Mouse (Mus musculus) adrenal gland, adult 2 months (tissue): ENCODE results near the gene Slc12a3. TPM values are rescaled to one million over a fixed set of nuclear protein-coding genes. Genes with fewer than 3 reads are reported as not detected.
"Not testable (repeated sequence)": the region's sequence is repeated elsewhere in the genome, so short reads cannot be mapped to it uniquely, and the experiment has no call there.

Source experiments
- DNase-seq: peaks from one replicate; pipeline ENCODE4 v3.0.0; 2021
- microRNA-seq, 2 experiments: library from miRNA; unstranded; fragments of <30 nt; microRNA quantifications; one replicate each; pipeline ENCODE4 v1.2.0; 2021
- polyA plus RNA-seq: library from polyadenylated mRNA; depleted of rRNA; stranded (reverse); fragments of >200 nt; gene quantifications from 2 replicates; pipeline ENCODE4 v1.2.3, GENCODE M21; 2012; rRNA removed
- total RNA-seq, 2 experiments: library from RNA; stranded (reverse); gene quantifications; 2 replicates each; pipeline ENCODE4 v1.2.3; 2021

The Slc12a3 gene
- total and polyA plus RNA-seq, 3 experiments = 0.12 TPM; not detected in 2

DNA sequence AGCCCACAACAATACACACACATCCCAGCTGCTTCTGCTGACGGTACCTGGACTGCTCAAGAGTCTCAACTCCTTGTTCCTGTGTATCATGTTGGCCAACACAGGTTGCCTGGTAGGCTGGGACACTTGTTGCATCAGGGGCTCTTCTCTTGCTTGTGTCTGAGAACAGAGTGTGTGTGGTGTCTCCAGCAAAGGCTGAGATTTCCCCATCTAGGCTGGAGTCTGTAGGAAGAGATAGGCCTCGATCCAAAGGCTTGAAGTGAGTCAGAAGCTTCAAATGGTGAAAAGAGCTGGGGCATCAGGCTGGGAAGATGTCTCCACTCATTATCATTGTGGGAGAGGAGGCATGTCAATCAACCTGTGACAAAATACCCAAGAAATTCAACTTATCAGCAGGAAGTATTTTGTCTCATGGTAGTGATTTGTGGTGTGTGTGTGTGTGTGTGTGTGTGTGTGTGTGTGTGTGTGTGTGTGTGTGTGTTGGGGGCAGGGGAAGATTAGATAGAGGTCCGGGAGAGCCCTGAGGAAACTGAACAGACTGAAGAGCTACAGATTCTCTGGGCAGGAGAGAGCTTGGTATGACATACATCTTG lies 70.5 kb downstream of the Slc12a3 start:
- DNase-seq = no peak

DNA sequence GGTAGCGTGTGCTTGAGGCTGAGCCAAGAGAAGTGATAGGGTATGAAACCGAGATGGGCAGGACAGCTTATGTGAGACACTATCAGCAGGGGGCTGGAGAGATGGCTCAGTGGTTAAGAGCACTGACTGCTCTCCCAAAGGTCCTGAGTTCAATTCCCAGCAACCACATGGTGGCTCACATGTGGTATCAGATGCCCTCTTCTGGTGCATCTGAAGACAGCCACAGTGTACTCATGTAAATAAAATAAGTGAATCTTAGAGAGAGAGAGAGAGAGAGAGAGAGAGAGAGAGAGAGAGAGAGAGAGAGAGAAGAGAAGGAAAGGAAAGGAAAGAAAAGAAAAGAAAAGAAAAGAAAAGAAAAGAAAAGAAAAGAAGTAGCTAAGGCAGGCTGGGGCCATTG lies 71.0 kb downstream of the Slc12a3 start:
- DNase-seq = not testable (repeated sequence)

GRCm38 (mm10) chr8:94408443-94409080 lies 79.6 kb downstream of the Slc12a3 start:
- no peak for DNase-seq

GRCm38 (mm10) chr8:94409523-94409922 lies 80.5 kb downstream of the Slc12a3 start:
- DNase-seq = no peak

- DNase-seq = no peak
These were observed 83.5 kb downstream of the Slc12a3 start for GRCm38 (mm10) chr8:94412518-94412917.

- no peak for DNase-seq
These were observed 84.5 kb downstream of the Slc12a3 start for GRCm38 (mm10) chr8:94413509-94413908.

DNA sequence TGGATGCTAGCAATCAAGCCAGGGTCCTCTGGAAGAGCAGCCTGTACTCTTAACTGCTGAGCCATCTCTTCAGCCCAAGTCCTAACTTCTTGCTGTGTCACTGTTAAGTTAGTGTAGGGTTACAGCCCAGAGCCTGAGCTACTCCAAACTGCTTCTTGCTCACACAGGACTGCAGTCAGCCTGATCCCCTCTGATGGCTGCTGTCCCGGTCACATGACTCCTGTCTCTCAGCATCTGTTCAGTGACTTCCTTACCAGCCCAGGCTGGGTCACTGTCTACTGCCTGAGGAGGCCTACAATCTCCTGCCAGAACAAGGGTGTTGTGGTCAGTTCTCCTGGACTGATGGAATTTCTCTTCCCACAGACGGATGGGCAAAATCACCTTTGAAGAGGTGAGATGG lies 86.2 kb downstream of the Slc12a3 start:
- no peak for DNase-seq

Small RNA genes within 50 kb of the gene (microRNA-seq; reads per million reads assigned to microRNA genes)
- 23.5 to 35.1 reads per million in 2 experiments for gene Mir138-2

Other genes with a start within 250 kb of the Slc12a3 start
- gene Bbs2, start 230.3 kb upstream of the Slc12a3 start, total RNA-seq = 10 to 100 TPM; 17.1 to 18.1 TPM
- 26.5 and 31.0 TPM in 2 replicates for gene Bbs2, start 230.3 kb upstream of the Slc12a3 start, polyA plus RNA-seq
- not detected for gene Mt4, start 192.0 kb upstream of the Slc12a3 start, total RNA-seq
- gene Mt4, start 192.0 kb upstream of the Slc12a3 start, polyA plus RNA-seq = not detected in 2 replicates
- 1 to 10 TPM; 4.1 to 4.7 TPM for gene Mt3, start 176.6 kb upstream of the Slc12a3 start, total RNA-seq
- gene Mt3, start 176.6 kb upstream of the Slc12a3 start, polyA plus RNA-seq = 1.0 and 1.9 TPM in 2 replicates
- 100 to 1,000 TPM; 158 to 202 TPM for gene Mt2, start 156.5 kb upstream of the Slc12a3 start, total RNA-seq
- gene Mt2, start 156.5 kb upstream of the Slc12a3 start, polyA plus RNA-seq = 19.3 and 19.6 TPM in 2 replicates
- gene Mt1, start 150.1 kb upstream of the Slc12a3 start, total RNA-seq = 100 to 1,000 TPM; 282 to 394 TPM
- gene Mt1, start 150.1 kb upstream of the Slc12a3 start, polyA plus RNA-seq = 895 and 922 TPM in 2 replicates
- 10 to 100 TPM; 12.3 to 17.5 TPM for gene Nup93, start 114.6 kb upstream of the Slc12a3 start, total RNA-seq
- gene Nup93, start 114.6 kb upstream of the Slc12a3 start, polyA plus RNA-seq = 5.3 and 5.4 TPM in 2 replicates
- gene Herpud1, start 57.2 kb downstream of the Slc12a3 start, total RNA-seq = 100 to 1,000 TPM in 1 of 2 experiments, 10 to 100 TPM in 1; 99.0 to 141 TPM
- gene Herpud1, start 57.2 kb downstream of the Slc12a3 start, polyA plus RNA-seq = 188 and 195 TPM in 2 replicates
- 1 to 10 TPM; 5.2 to 7.9 TPM for gene Nlrc5, start 105.2 kb downstream of the Slc12a3 start, total RNA-seq
- gene Nlrc5, start 105.2 kb downstream of the Slc12a3 start, polyA plus RNA-seq = 6.2 and 7.5 TPM in 2 replicates
- gene Cpne2, start 203.8 kb downstream of the Slc12a3 start, total RNA-seq = 10 to 100 TPM; 17.2 to 26.0 TPM
- 82.7 and 87.2 TPM in 2 replicates for gene Cpne2, start 203.8 kb downstream of the Slc12a3 start, polyA plus RNA-seq